Mouse (Mus musculus): Measurements from ENCODE around the gene Alkal2.

DNA sequence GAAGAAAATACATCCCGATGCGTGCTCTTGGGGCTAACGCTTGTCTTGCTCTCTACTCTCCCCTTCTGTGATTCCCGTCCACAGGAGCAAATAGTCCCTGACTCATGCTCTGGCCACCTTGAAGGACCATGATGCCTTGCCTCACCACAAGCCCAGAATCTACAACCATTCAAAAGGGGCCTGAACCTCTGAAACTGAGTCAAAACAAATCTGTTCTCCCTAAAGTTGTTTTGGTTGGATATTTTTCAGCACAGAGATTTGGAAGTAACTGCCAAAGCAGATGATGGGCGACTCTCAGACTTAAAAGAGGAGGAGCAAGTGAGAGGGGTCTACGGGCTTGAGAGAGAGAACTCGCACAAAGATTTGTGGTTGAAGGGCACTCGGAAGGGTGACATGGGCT lies 26.7 kb downstream of the Alkal2 start:
- TF ChIP-seq GATA1 (IDR thresholded peaks at IDR 0.05; ENCODE audit: low read length), result no peak
- no peak for TF ChIP-seq TAL1 (IDR thresholded peaks at IDR 0.05; ENCODE audit: low read length)

Measured in erythroblast, embryonic 14.5 days (primary cell).